Mouse (Mus musculus) MEL (cell line): ENCODE data around the gene Slc4a8.

Source experiments
- CHD2 ChIP-seq: IDR thresholded peaks from 2 replicates; pipeline ENCODE4 v1.6.1; 2011; ENCODE audit warnings: low read length, improper control_type of control experiment
- CTCF ChIP-seq, 3 experiments: IDR thresholded peaks in 2 of 3; conservative IDR thresholded peaks in 1 of 3; 2 replicates each; pipeline ENCODE4 v1.5.1; 2011 to 2012; ENCODE audit warnings: low read length in 3 of 3, low read depth in 2 of 3, mild to moderate bottlenecking in 2 of 3, improper control_type of control experiment in 1 of 3, inconsistent platforms in 1 of 3, mixed read lengths in 1 of 3, moderate library complexity in 1 of 3; ENCODE audit not compliant: control insufficient read depth in 1 of 3, insufficient read depth in 1 of 3, poor library complexity in 1 of 3, severe bottlenecking in 1 of 3
- EP300 ChIP-seq, 2 experiments: IDR thresholded peaks; 2 replicates each; pipeline ENCODE4 v1.6.1; 2011; ENCODE audit warnings: improper control_type of control experiment in 2 of 2, low read length in 2 of 2, low read depth in 1 of 2, mild to moderate bottlenecking in 1 of 2
- GABPA ChIP-seq: IDR thresholded peaks from 2 replicates; pipeline ENCODE4 v1.6.1; 2012; ENCODE audit warnings: low read depth, mild to moderate bottlenecking, inconsistent platforms, low read length, improper control_type of control experiment, moderate library complexity
- MAX ChIP-seq: IDR thresholded peaks from 2 replicates; pipeline ENCODE4 v1.6.1; 2011; ENCODE audit warnings: low read length, improper control_type of control experiment
- POLR2A ChIP-seq, 2 experiments: IDR thresholded peaks; 2 replicates each; pipeline ENCODE4 v1.6.1; 2011 to 2012; ENCODE audit warnings: low read length in 2 of 2, mild to moderate bottlenecking in 2 of 2, control low read depth in 1 of 2, improper control_type of control experiment in 1 of 2, low read depth in 1 of 2, moderate library complexity in 1 of 2; ENCODE audit not compliant: control insufficient read depth in 1 of 2, insufficient read depth in 1 of 2, poor library complexity in 1 of 2
- POLR2AphosphoS2 ChIP-seq: IDR thresholded peaks from 2 replicates; pipeline ENCODE4 v1.6.1; 2011; ENCODE audit warnings: low read length, improper control_type of control experiment
- SIN3A ChIP-seq: IDR thresholded peaks from 2 replicates; pipeline ENCODE4 v1.6.1; 2012; ENCODE audit warnings: low read length, improper control_type of control experiment, inconsistent platforms
- TCF12 ChIP-seq: IDR thresholded peaks from 2 replicates; pipeline ENCODE4 v1.6.1; 2014; ENCODE audit warnings: low read depth, mild to moderate bottlenecking, inconsistent platforms, low read length, improper control_type of control experiment, moderate library complexity
- USF1 ChIP-seq: IDR thresholded peaks from 2 replicates; pipeline ENCODE4 v1.6.1; 2014; ENCODE audit warnings: low read depth, mild to moderate bottlenecking, inconsistent platforms, low read length, improper control_type of control experiment, moderate library complexity
- ZC3H11A ChIP-seq: IDR thresholded peaks from 2 replicates; pipeline ENCODE4 v1.6.1; 2012; ENCODE audit warnings: low read depth, mild to moderate bottlenecking, inconsistent platforms, low read length, improper control_type of control experiment
- ZMIZ1 ChIP-seq: IDR thresholded peaks from 2 replicates; pipeline ENCODE4 v1.6.1; 2012; ENCODE audit warnings: low read depth, mild to moderate bottlenecking, inconsistent platforms, low read length, improper control_type of control experiment, moderate library complexity

- no peak for TF ChIP-seq CTCF (IDR thresholded peaks at IDR 0.05 in 2 of 3, conservative IDR thresholded peaks at IDR 0.05 in 1 of 3; ENCODE audit: control insufficient read depth in 1 of 3, insufficient read depth in 1 of 3, low read depth in 2 of 3, low read length in 3 of 3, poor library complexity in 1 of 3, severe bottlenecking in 1 of 3)
- TF ChIP-seq POLR2A (IDR thresholded peaks at IDR 0.05; ENCODE audit: control insufficient read depth in 1 of 2, insufficient read depth in 1 of 2, low read depth in 1 of 2, low read length in 2 of 2, poor library complexity in 1 of 2) = no peak
- TF ChIP-seq ZMIZ1 = no peak
- no peak for TF ChIP-seq USF1
- TF ChIP-seq MAX = no peak
- TF ChIP-seq GABPA = no peak
- TF ChIP-seq SIN3A = no peak
- TF ChIP-seq EP300 (IDR thresholded peaks at IDR 0.05; ENCODE audit: low read depth in 1 of 2, low read length in 2 of 2) = no peak
- no peak for TF ChIP-seq CHD2
- TF ChIP-seq TCF12 = no peak
- no peak for TF ChIP-seq POLR2AphosphoS2
- TF ChIP-seq ZC3H11A = no peak
Measured at GRCm38 (mm10) chr15:100818860-100819259, 57.3 kb downstream of the Slc4a8 start.
